Mouse (Mus musculus) lung, postnatal 25 days (tissue): ENCODE data around the gene Dync1i1.

Source experiments
- DNase-seq: peaks from one replicate; pipeline ENCODE4 v3.0.0; 2022; ENCODE audit warnings: low spot score

Gene Dync1i1

GRCm38 (mm10) chr6:5967545-5967944, 242.1 kb downstream of the Dync1i1 start:
- DNase-seq = no peak

- no peak for DNase-seq
Observed at GRCm38 (mm10) chr6:5969613-5970012, 244.2 kb downstream of the Dync1i1 start.

GRCm38 (mm10) chr6:5976241-5976640, 250.8 kb downstream of the Dync1i1 start:
- no peak for DNase-seq

- peak; percentile 1 for DNase-seq
Observed at GRCm38 (mm10) chr6:5977238-5977920, 251.9 kb downstream of the Dync1i1 start.

- DNase-seq = no peak
Observed at GRCm38 (mm10) chr6:5991243-5991642, 265.8 kb downstream of the Dync1i1 start.

- peak; percentile 14 for DNase-seq
Observed at GRCm38 (mm10) chr6:5991817-5992755, 266.6 kb downstream of the Dync1i1 start.

GRCm38 (mm10) chr6:5993056-5993455, 267.6 kb downstream of the Dync1i1 start:
- no peak for DNase-seq

GRCm38 (mm10) chr6:5997535-5997934, 272.1 kb downstream of the Dync1i1 start:
- no peak for DNase-seq

- DNase-seq = no peak
Observed at GRCm38 (mm10) chr6:6002061-6002460, 276.6 kb downstream of the Dync1i1 start.

- peak; percentile 1 for DNase-seq
Observed at GRCm38 (mm10) chr6:6004756-6005485, 279.5 kb downstream of the Dync1i1 start.

- peak; percentile 45 for DNase-seq
Observed at GRCm38 (mm10) chr6:6005762-6006431, 280.5 kb downstream of the Dync1i1 start.

GRCm38 (mm10) chr6:6011364-6011763, 285.9 kb downstream of the Dync1i1 start:
- DNase-seq = no peak

- DNase-seq = no peak
Observed at GRCm38 (mm10) chr6:6015616-6016015, 290.2 kb downstream of the Dync1i1 start.

- DNase-seq = no peak
Observed at GRCm38 (mm10) chr6:6016931-6017330, 291.5 kb downstream of the Dync1i1 start.

- no peak for DNase-seq
Observed at GRCm38 (mm10) chr6:6023976-6024375, 298.5 kb downstream of the Dync1i1 start.

GRCm38 (mm10) chr6:6027664-6028063, 302.2 kb downstream of the Dync1i1 start:
- no peak for DNase-seq

- DNase-seq = no peak
Observed at GRCm38 (mm10) chr6:6038773-6039550, 313.5 kb downstream of the Dync1i1 start.

- no peak for DNase-seq
Observed at GRCm38 (mm10) chr6:6046729-6047424, 321.4 kb downstream of the Dync1i1 start.

- no peak for DNase-seq
Observed at GRCm38 (mm10) chr6:6052696-6053095, 327.3 kb downstream of the Dync1i1 start.

GRCm38 (mm10) chr6:6053946-6054345, 328.5 kb downstream of the Dync1i1 start:
- DNase-seq = no peak
